Mouse (Mus musculus): Measurements from ENCODE around the gene Cpxm1. TPM values are rescaled to one million over a fixed set of nuclear protein-coding genes. Genes with fewer than 3 reads are reported as not detected.

The Cpxm1 gene
- polyA plus RNA-seq, 1 experiment from 2014 or later: 56.7 TPM

- H3K27me3 ChIP-seq (ENCODE audit: insufficient read depth, poor library complexity, severe bottlenecking): peaks cover 7% of the 10 kb centered on the region; the same call in 1 of the 2 replicates
- no peak for DNase-seq (ENCODE audit: low spot score)
- H3K9me3 ChIP-seq: no peaks in the 10 kb centered on the region
- peaks cover 39% of the 10 kb centered on the region for H3K4me1 ChIP-seq (replicated peaks)
- H3K4me3 ChIP-seq: no peak overlapping the region
- peaks cover 42% of the 10 kb centered on the region for H3K36me3 ChIP-seq
- 95% methylated on average over 26 of the region's 26 CpGs for WGBS
- H3K27ac ChIP-seq: no peak overlapping the region
Observed at GRCm38 (mm10) chr2:130421781-130422620, 24.6 kb upstream of the Cpxm1 start.

DNA sequence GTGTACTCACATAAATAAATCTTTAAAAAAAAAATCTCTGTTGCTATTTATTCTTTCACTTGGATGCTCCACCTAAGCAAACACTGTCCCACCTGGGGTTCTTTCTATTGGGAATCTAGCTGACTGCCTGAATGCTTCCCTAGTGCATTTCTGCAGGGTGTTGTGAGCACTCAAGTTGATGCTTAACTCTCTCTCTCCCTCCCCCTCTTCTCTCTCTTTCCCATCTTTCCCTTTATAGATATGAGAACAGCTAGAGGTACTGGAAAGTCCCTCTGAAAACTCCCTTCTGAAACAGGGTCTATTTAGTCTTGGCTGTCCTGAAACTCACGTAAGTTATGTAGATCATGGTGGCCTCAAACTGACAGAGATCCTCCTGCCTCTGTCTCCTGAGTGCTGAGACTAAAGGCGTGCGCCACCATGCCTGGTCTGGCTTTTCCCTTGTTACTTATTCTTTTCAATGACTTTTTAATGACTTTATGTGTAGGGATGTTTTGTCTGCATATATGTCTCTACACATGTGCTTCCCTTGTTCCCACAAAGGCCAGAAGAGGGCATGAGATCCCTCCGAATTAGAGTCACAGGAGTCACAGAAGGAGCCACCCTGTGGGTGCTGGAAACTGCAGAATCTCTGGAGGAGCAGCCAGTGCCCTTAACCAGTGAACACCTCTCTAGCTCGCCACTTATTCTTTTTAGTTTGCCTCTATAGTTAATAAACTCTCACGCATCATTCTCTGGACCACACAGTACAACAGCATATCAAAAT is 16.9 kb upstream of the Cpxm1 start:
- DNase-seq (ENCODE audit: low spot score): no peak
- H3K9me3 ChIP-seq: no peaks in the 10 kb centered on the region
- H3K27ac ChIP-seq: no peak overlapping the region
- H3K27me3 ChIP-seq (ENCODE audit: insufficient read depth, poor library complexity, severe bottlenecking): no peaks in the 10 kb centered on the region
- 74% methylated on average over 6 of the region's 6 CpGs for WGBS
- H3K4me1 ChIP-seq (replicated peaks): peaks cover 8% of the 10 kb centered on the region
- peaks cover 10% of the 10 kb centered on the region for H3K36me3 ChIP-seq
- H3K4me3 ChIP-seq: no peak overlapping the region

GRCm38 (mm10) chr2:130412775-130413174 is 15.4 kb upstream of the Cpxm1 start:
- Histone ChIP-seq H3K27ac (no peak overlapping the region), H3K36me3 (no peaks in the 10 kb centered on the region), H3K27me3 (ENCODE audit: insufficient read depth, poor library complexity, severe bottlenecking) (no peaks in the 10 kb centered on the region), H3K4me1 (replicated peaks) (peaks cover 17% of the 10 kb centered on the region), H3K4me3 (no peak overlapping the region), H3K9me3 (no peaks in the 10 kb centered on the region)
- DNase-seq (ENCODE audit: low spot score): no peak
- 87% methylated on average over 3 of the region's 3 CpGs for WGBS

- DNase-seq (ENCODE audit: low spot score): peak; percentile 88
- H3K9me3 ChIP-seq: no peaks in the 10 kb centered on the region
- peaks cover 17% of the 10 kb centered on the region for H3K4me1 ChIP-seq (replicated peaks)
- WGBS: 40% methylated on average over 16 of the region's 16 CpGs
- no peaks in the 10 kb centered on the region for H3K36me3 ChIP-seq
- H3K27me3 ChIP-seq (ENCODE audit: insufficient read depth, poor library complexity, severe bottlenecking): 0 out of 2 replicates have a peak, but pooled peaks cover under 1% of the 10 kb centered on the region
- no peak overlapping the region for H3K27ac ChIP-seq
- no peak overlapping the region for H3K4me3 ChIP-seq
Observed at GRCm38 (mm10) chr2:130411558-130412495, 14.5 kb upstream of the Cpxm1 start.

GRCm38 (mm10) chr2:130408194-130408593 is 10.8 kb upstream of the Cpxm1 start:
- WGBS: 20% methylated on average over 6 of the region's 6 CpGs
- Histone ChIP-seq H3K27ac (no peak overlapping the region), H3K4me1 (replicated peaks) (peaks cover 23% of the 10 kb centered on the region), H3K36me3 (no peaks in the 10 kb centered on the region), H3K27me3 (ENCODE audit: insufficient read depth, poor library complexity, severe bottlenecking) (peaks cover 13% of the 10 kb centered on the region), H3K4me3 (no peak overlapping the region), H3K9me3 (no peaks in the 10 kb centered on the region)
- DNase-seq (ENCODE audit: low spot score): peak; percentile 69

DNA sequence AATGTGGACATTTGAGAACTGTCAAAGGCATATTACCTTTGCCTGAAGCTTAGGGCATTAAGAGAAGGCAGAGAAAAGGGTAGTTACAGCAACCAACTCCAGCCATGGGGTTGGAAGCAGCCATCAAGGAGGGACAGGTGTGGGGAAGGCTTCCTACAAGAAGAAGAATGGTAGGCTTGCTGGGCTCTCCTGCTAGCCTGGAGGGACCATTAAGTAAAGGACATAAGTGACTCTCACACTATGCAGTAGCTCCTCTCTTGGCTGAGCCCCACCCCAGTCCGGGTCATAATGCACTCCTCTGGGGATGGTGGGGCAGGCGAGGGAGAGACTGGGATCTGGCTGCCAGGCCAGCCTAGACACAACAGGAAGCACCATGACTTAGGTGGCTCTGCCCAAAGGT is 8.8 kb upstream of the Cpxm1 start, which contains the start of gene Tmem239:
Gene Tmem239, plus strand, starts transcription at position 301 of the 400 bp plus-strand sequence.
- no peaks in the 10 kb centered on the region for H3K9me3 ChIP-seq
- no peak within 1 kb of the TSS for H3K4me3 ChIP-seq
- WGBS: 83% methylated on average over 2 of the region's 2 CpGs
- no peaks in the 10 kb centered on the region for H3K36me3 ChIP-seq
- H3K27ac ChIP-seq: peak within 1 kb of the TSS; percentile 23; the same call in 1 of the 2 replicates
- DNase-seq (ENCODE audit: low spot score): no peak
- H3K4me1 ChIP-seq (replicated peaks): peaks cover 18% of the 10 kb centered on the region
- peaks cover 13% of the 10 kb centered on the region for H3K27me3 ChIP-seq (ENCODE audit: insufficient read depth, poor library complexity, severe bottlenecking)

- H3K9me3 ChIP-seq: no peaks in the 10 kb centered on the region
- no peak for DNase-seq (ENCODE audit: low spot score)
- H3K27me3 ChIP-seq (ENCODE audit: insufficient read depth, poor library complexity, severe bottlenecking): peaks cover 13% of the 10 kb centered on the region
- H3K27ac ChIP-seq: no peak within 1 kb of the TSS
- no peaks in the 10 kb centered on the region for H3K36me3 ChIP-seq
- H3K4me1 ChIP-seq (replicated peaks): peaks cover 25% of the 10 kb centered on the region
- H3K4me3 ChIP-seq: no peak within 1 kb of the TSS
- WGBS: 88% methylated on average over 1 of the region's 1 CpGs
Observed at GRCm38 (mm10) chr2:130404939-130405338, 7.6 kb upstream of the Cpxm1 start, which contains the start of the genes Gm28372 and 1700020A23Rik. Gene Gm28372 (plus strand): TSS chr2:130405239. Gene 1700020A23Rik (plus strand): TSS chr2:130405259.

- DNase-seq (ENCODE audit: low spot score): no peak
- no peak overlapping the region for H3K27ac ChIP-seq
- H3K4me1 ChIP-seq (replicated peaks): peaks cover 32% of the 10 kb centered on the region
- H3K9me3 ChIP-seq: no peaks in the 10 kb centered on the region
- no peaks in the 10 kb centered on the region for H3K36me3 ChIP-seq
- 81% methylated on average over 4 of the region's 4 CpGs for WGBS
- no peak overlapping the region for H3K4me3 ChIP-seq
- H3K27me3 ChIP-seq (ENCODE audit: insufficient read depth, poor library complexity, severe bottlenecking): peaks cover 32% of the 10 kb centered on the region
Observed at GRCm38 (mm10) chr2:130401891-130402290, 4.5 kb upstream of the Cpxm1 start.

GRCm38 (mm10) chr2:130400046-130400445 is 2.7 kb upstream of the Cpxm1 start:
- no peaks in the 10 kb centered on the region for H3K9me3 ChIP-seq
- H3K4me3 ChIP-seq: no peak overlapping the region
- H3K27ac ChIP-seq: no peak overlapping the region
- no peak for DNase-seq (ENCODE audit: low spot score)
- WGBS: 92% methylated on average over 1 of the region's 1 CpGs
- peaks cover 36% of the 10 kb centered on the region for H3K4me1 ChIP-seq (replicated peaks)
- H3K36me3 ChIP-seq: no peaks in the 10 kb centered on the region
- peaks cover 19% of the 10 kb centered on the region for H3K27me3 ChIP-seq (ENCODE audit: insufficient read depth, poor library complexity, severe bottlenecking)

DNA sequence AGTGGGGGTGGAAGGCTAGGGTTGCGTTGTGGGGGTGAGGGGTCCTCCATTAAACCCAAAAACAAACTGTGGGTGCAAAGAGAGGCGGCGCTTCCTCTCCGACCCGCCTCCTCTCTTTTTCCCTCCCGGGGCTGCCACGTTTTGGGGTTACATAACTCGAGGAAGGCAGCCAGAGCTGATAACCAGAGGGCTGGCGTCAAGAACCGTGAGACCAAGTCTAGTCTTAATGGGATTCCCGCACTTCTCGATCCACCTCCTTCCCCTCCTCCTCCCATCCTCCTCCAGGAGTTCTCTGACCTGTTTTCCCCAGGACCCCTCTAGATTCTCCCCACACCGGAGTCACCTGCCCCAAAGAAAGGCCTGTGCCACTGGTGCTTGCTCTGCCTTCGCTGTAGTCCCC is 717 bp upstream of the Cpxm1 start:
- peak overlapping the region; percentile 90 for H3K27ac ChIP-seq
- peak overlapping the region; percentile 70 for H3K4me3 ChIP-seq
- peaks cover 36% of the 10 kb centered on the region for H3K4me1 ChIP-seq (replicated peaks)
- peak; percentile 8 for DNase-seq (ENCODE audit: low spot score)
- H3K27me3 ChIP-seq (ENCODE audit: insufficient read depth, poor library complexity, severe bottlenecking): peaks cover 19% of the 10 kb centered on the region
- H3K36me3 ChIP-seq: peaks cover 18% of the 10 kb centered on the region
- no peaks in the 10 kb centered on the region for H3K9me3 ChIP-seq
- WGBS: 16% methylated on average over 14 of the region's 14 CpGs

- DNase-seq (ENCODE audit: low spot score): no peak
- WGBS: 94% methylated on average over 11 of the region's 11 CpGs
- Histone ChIP-seq H3K9me3 (no peaks in the 10 kb centered on the region), H3K4me1 (replicated peaks) (peaks cover 29% of the 10 kb centered on the region), H3K4me3 (no peak overlapping the region), H3K27me3 (ENCODE audit: insufficient read depth, poor library complexity, severe bottlenecking) (peaks cover 19% of the 10 kb centered on the region), H3K27ac (no peak overlapping the region), H3K36me3 (peaks cover 29% of the 10 kb centered on the region)
Observed at GRCm38 (mm10) chr2:130395696-130396095, 1.7 kb downstream of the Cpxm1 start.

- H3K9me3 ChIP-seq: no peaks in the 10 kb centered on the region
- DNase-seq (ENCODE audit: low spot score): no peak
- peaks cover 20% of the 10 kb centered on the region for H3K4me1 ChIP-seq (replicated peaks)
- no peak overlapping the region for H3K27ac ChIP-seq
- peaks cover 2% of the 10 kb centered on the region for H3K27me3 ChIP-seq (ENCODE audit: insufficient read depth, poor library complexity, severe bottlenecking)
- H3K36me3 ChIP-seq: peaks cover 33% of the 10 kb centered on the region
- WGBS: 88% methylated on average over 3 of the region's 3 CpGs
- H3K4me3 ChIP-seq: no peak overlapping the region
Observed at GRCm38 (mm10) chr2:130392836-130393235, 4.5 kb downstream of the Cpxm1 start.
